Mouse (Mus musculus): ENCODE data around the gene Cldnd2. TPM values are rescaled to one million over a fixed set of nuclear protein-coding genes. Genes with fewer than 3 reads are reported as not detected.
"Not testable (repeated sequence)": the region's sequence is repeated elsewhere in the genome, so short reads cannot be mapped to it uniquely, and the experiment has no call there.

Gene Cldnd2
- polyA plus RNA-seq, 1 experiment from 2014 or later: 0.21 TPM

DNA sequence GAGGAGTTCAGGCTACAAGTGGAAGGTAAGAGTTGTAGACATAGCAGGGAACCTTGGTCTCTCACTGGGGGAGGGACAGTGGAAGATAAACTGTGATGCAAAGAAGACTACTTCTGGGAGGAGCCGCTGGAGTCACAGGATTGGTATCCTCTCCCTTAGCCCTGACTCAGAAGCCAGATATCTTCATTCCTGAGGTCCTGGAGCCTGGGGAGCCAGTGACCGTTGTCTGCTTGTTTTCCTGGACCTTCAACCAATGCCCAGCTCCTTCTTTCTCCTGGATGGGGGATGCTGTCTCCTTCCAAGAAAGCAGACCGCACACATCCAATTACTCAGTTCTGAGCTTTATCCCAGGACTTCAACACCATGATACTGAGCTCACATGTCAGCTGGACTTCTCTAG, 31.5 kb upstream of the Cldnd2 start:
- DNase-seq (ENCODE audit: low spot score) (no peak), ATAC-seq (no peak)
- no peak overlapping the region for H3K4me3 ChIP-seq (ENCODE audit: low read depth, low read length)
- H3K4me1 ChIP-seq (ENCODE audit: insufficient read depth, low read depth, low read length): no peaks in the 10 kb centered on the region
- no peak overlapping the region for H3K27ac ChIP-seq (ENCODE audit: low read length)
- no peaks in the 10 kb centered on the region for H3K9me3 ChIP-seq (ENCODE audit: low read length)
- no peaks in the 10 kb centered on the region for H3K27me3 ChIP-seq (replicated peaks; ENCODE audit: insufficient read depth, low read length)
- no peak overlapping the region for H3K4me2 ChIP-seq (replicated peaks; ENCODE audit: low read depth, low read length)
- H3K36me3 ChIP-seq (ENCODE audit: insufficient read depth, low read length): no peaks in the 10 kb centered on the region
- TF ChIP-seq EP300 (IDR thresholded peaks at IDR 0.05): no peak
- no peak for TF ChIP-seq CTCF (IDR thresholded peaks at IDR 0.05)
- 70% methylated on average over 3 of the region's 3 CpGs for WGBS
- H3K9ac ChIP-seq (replicated peaks; ENCODE audit: low read depth): no peak overlapping the region

DNA sequence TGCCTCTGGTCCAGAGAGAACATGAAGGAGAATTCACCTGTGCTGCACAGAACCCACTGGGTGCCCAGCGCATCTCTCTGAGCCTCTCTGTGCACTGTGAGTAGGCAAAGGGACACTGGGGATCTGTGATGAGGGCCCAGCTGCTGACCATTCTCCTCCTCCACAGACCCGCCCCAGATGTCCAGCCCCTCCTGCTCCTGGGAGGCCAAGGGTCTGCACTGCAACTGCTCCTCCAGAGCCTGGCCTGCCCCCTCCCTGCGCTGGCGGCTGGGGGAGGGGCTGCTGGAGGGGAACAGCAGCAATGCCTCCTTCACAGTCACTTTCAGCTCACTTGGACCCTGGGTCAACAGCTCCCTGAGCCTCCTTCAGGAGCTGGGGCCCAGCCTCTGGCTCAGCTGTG, 28.9 kb upstream of the Cldnd2 start:
- DNase-seq (ENCODE audit: low spot score); H3K27me3 ChIP-seq (replicated peaks; ENCODE audit: insufficient read depth, low read length); H3K4me3 ChIP-seq (ENCODE audit: low read depth, low read length); H3K36me3 ChIP-seq (ENCODE audit: insufficient read depth, low read length); H3K9ac ChIP-seq (replicated peaks; ENCODE audit: low read depth); H3K4me1 ChIP-seq (ENCODE audit: insufficient read depth, low read depth, low read length); H3K4me2 ChIP-seq (replicated peaks; ENCODE audit: low read depth, low read length); ATAC-seq; H3K9me3 ChIP-seq (ENCODE audit: low read length); H3K27ac ChIP-seq (ENCODE audit: low read length): not testable (repeated sequence)
- 42% methylated on average over 2 of the region's 4 CpGs for WGBS

DNA sequence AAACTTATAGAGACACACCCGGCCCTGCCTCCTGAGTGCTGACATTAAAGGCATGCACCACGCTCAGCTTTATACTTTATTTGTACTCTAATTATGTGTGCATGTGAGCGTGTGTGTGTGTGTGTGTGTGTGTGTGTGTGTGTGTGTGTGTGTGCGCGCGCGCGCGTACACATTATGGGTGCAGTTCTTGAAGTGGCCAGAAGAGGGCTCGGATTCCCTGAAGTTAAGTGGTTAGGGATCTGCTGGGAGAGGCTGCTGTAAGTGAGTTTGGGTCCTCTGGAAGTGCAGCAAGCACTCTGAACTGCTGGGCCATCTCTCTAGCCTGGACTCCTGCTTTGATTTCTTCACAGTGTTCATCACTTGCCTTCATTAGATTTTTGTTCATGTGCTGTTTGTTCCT, 23.3 kb upstream of the Cldnd2 start:
- Histone ChIP-seq H3K4me3 (ENCODE audit: low read depth, low read length) (no peak overlapping the region), H3K27ac (ENCODE audit: low read length) (no peak overlapping the region), H3K9ac (replicated peaks; ENCODE audit: low read depth) (no peak overlapping the region), H3K4me2 (replicated peaks; ENCODE audit: low read depth, low read length) (no peak overlapping the region), H3K9me3 (ENCODE audit: low read length) (no peaks in the 10 kb centered on the region), H3K36me3 (ENCODE audit: insufficient read depth, low read length) (no peaks in the 10 kb centered on the region), H3K27me3 (replicated peaks; ENCODE audit: insufficient read depth, low read length) (no peaks in the 10 kb centered on the region), H3K4me1 (ENCODE audit: insufficient read depth, low read depth, low read length) (no peaks in the 10 kb centered on the region)
- ATAC-seq (no peak), DNase-seq (ENCODE audit: low spot score) (no peak)
- TF ChIP-seq CTCF (IDR thresholded peaks at IDR 0.05): no peak
- no peak for TF ChIP-seq EP300 (IDR thresholded peaks at IDR 0.05)
- WGBS: 81% methylated on average over 10 of the region's 10 CpGs

DNA sequence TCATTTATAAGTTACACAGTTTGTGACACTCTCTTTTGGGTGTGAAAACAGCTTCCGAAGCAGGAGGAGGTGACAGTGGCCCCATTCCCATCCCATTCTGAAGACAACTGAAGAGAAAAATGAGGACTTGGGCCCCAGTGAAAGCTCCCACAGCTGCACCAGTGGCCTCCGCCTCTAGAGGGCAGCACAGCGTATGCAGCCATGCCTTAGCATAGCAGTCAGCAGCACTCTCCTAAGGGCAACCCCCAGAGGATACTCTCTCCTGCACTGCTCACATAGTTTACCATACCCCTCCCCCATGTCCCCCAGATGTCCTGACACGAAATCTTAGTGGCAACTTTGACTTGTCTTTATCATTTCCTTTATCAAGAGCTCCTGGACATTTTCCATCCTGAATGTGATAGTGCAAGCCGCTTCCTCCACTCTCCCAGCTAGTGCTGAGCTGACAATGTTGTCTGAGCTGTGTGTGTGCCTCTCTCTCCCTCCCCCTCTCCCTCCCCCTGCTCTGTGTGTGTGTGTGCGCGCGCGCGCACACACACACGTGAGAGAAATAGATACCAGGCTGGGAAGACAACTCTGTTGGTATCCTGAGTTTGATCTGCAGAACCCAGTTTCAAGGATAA, 17.5 kb upstream of the Cldnd2 start:
- TF ChIP-seq CTCF (IDR thresholded peaks at IDR 0.05) (peak; percentile 96), EP300 (IDR thresholded peaks at IDR 0.05) (no peak)
- no peak overlapping the region for H3K9ac ChIP-seq (replicated peaks; ENCODE audit: low read depth)
- H3K36me3 ChIP-seq (ENCODE audit: insufficient read depth, low read length): no peaks in the 10 kb centered on the region
- H3K4me1 ChIP-seq (ENCODE audit: insufficient read depth, low read depth, low read length): no peaks in the 10 kb centered on the region
- H3K4me2 ChIP-seq (replicated peaks; ENCODE audit: low read depth, low read length): no peak overlapping the region
- no peak overlapping the region for H3K27ac ChIP-seq (ENCODE audit: low read length)
- H3K27me3 ChIP-seq (replicated peaks; ENCODE audit: insufficient read depth, low read length): no peaks in the 10 kb centered on the region
- DNase-seq (ENCODE audit: low spot score): peak; percentile 86
- 5% methylated on average over 11 of the region's 11 CpGs for WGBS
- peak; percentile 95 for ATAC-seq
- H3K4me3 ChIP-seq (ENCODE audit: low read depth, low read length): no peak overlapping the region
- H3K9me3 ChIP-seq (ENCODE audit: low read length): no peaks in the 10 kb centered on the region

DNA sequence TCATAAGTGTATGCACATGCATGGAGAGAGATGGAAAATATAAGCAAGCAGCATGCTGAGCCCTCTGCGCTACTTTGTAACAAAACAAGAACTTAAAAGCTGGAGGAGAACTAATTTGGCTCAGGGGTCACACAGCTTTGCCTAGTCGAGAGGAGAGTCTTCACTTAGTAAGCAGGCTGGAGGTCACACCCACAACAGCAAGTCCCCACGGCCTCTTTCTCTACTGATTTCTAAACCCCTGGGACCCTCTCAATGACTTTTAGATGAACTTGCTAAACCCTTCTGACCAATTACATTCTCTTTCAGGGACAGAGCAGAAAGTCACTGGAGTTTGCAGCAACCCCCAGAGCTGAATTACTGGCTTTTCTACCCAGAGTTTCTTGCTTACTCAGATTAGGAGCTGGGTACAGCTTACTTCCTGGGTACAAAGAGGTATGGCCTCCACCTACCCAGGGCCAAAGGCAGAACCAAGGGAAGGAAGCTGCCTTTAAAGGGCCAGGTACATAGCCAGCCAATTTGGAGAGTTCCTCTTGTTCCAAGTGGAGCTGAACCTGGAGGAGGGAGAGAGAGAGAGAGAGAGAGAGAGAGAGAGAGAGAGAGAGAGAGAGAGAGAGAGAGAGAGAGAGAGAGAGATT, 16.5 kb upstream of the Cldnd2 start:
- no peak overlapping the region for H3K4me2 ChIP-seq (replicated peaks; ENCODE audit: low read depth, low read length)
- no peak overlapping the region for H3K9ac ChIP-seq (replicated peaks; ENCODE audit: low read depth)
- no peaks in the 10 kb centered on the region for H3K27me3 ChIP-seq (replicated peaks; ENCODE audit: insufficient read depth, low read length)
- TF ChIP-seq CTCF (IDR thresholded peaks at IDR 0.05) (no peak), EP300 (IDR thresholded peaks at IDR 0.05) (no peak)
- no peak overlapping the region for H3K27ac ChIP-seq (ENCODE audit: low read length)
- no peaks in the 10 kb centered on the region for H3K36me3 ChIP-seq (ENCODE audit: insufficient read depth, low read length)
- 52% methylated on average over 3 of the region's 3 CpGs for WGBS
- ATAC-seq (no peak), DNase-seq (ENCODE audit: low spot score) (no peak)
- H3K9me3 ChIP-seq (ENCODE audit: low read length): no peaks in the 10 kb centered on the region
- H3K4me1 ChIP-seq (ENCODE audit: insufficient read depth, low read depth, low read length): no peaks in the 10 kb centered on the region
- no peak overlapping the region for H3K4me3 ChIP-seq (ENCODE audit: low read depth, low read length)

DNA sequence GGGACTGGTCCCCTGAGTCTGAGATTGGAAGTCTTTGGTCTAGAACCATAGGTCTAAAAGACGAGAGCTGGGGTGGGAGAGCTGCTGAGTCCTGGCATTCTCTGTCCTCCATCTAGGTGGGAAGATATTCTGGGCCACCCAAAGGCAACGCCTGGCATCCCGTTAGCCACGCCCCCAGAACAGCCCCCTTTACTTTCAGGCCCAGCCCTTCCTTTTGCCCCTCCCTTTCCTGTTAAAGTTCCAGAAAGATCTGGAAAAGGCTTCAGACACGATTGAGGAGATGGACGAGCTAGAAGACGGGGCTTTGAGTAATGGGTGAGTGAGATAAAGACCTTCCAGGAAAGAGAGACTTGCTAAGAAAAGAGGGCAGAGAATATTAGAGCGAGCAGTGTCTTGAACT, 13.2 kb upstream of the Cldnd2 start, which contains the start of gene Lim2:
Gene Lim2 (plus strand): TSS at position 265 of the 400 bp plus-strand sequence.
- no peak for DNase-seq (ENCODE audit: low spot score)
- H3K9ac ChIP-seq (replicated peaks; ENCODE audit: low read depth): no peak within 1 kb of the TSS
- TF ChIP-seq EP300 (IDR thresholded peaks at IDR 0.05) (no peak), CTCF (IDR thresholded peaks at IDR 0.05) (no peak)
- no peak within 1 kb of the TSS for H3K27ac ChIP-seq (ENCODE audit: low read length)
- H3K4me1 ChIP-seq (ENCODE audit: insufficient read depth, low read depth, low read length): no peaks in the 10 kb centered on the region
- no peak within 1 kb of the TSS for H3K4me2 ChIP-seq (replicated peaks; ENCODE audit: low read depth, low read length)
- WGBS: 82% methylated on average over 8 of the region's 8 CpGs
- no peaks in the 10 kb centered on the region for H3K9me3 ChIP-seq (ENCODE audit: low read length)
- no peaks in the 10 kb centered on the region for H3K27me3 ChIP-seq (replicated peaks; ENCODE audit: insufficient read depth, low read length)
- no peak within 1 kb of the TSS for H3K4me3 ChIP-seq (ENCODE audit: low read depth, low read length)
- H3K36me3 ChIP-seq (ENCODE audit: insufficient read depth, low read length): no peaks in the 10 kb centered on the region
- ATAC-seq: no peak
